Mouse (Mus musculus) myocyte (in vitro differentiated cells): ENCODE results near the gene Eppin.

Experiments
- E2F4 ChIP-seq: IDR thresholded peaks from one replicate; pipeline ENCODE4 v1.6.1; 2011; ENCODE audit warnings: mild to moderate bottlenecking, control low read depth, moderate library complexity; ENCODE audit not compliant: insufficient read depth
- MAX ChIP-seq: IDR thresholded peaks from one replicate; pipeline ENCODE4 v1.6.1; 2011; ENCODE audit warnings: low read depth, mild to moderate bottlenecking, control low read depth
- MYOD1 ChIP-seq, 3 experiments: IDR thresholded peaks; one replicate each; pipeline ENCODE4 v1.6.1; 2011; ENCODE audit warnings: control low read depth in 2 of 3, low read depth in 2 of 3, mild to moderate bottlenecking in 2 of 3, moderate library complexity in 1 of 3; ENCODE audit not compliant: insufficient read length in 2 of 3, control insufficient read depth in 1 of 3
- MYOG ChIP-seq, 3 experiments: IDR thresholded peaks; one replicate each; pipeline ENCODE4 v1.6.1; 2011; ENCODE audit warnings: control low read depth in 2 of 3, low read depth in 2 of 3, mild to moderate bottlenecking in 2 of 3; ENCODE audit not compliant: insufficient read length in 2 of 3, control insufficient read depth in 1 of 3, insufficient read depth in 1 of 3
- POLR2A ChIP-seq: IDR thresholded peaks from one replicate; pipeline ENCODE4 v1.6.1; 2011; ENCODE audit warnings: low read depth, mild to moderate bottlenecking, control low read depth, moderate library complexity; ENCODE audit not compliant: insufficient read length
- POLR2AphosphoS2 ChIP-seq: IDR thresholded peaks from one replicate; pipeline ENCODE4 v1.6.1; 2011; ENCODE audit warnings: low read depth, control low read depth; ENCODE audit not compliant: insufficient read length
- REST ChIP-seq: IDR thresholded peaks from one replicate; pipeline ENCODE4 v1.6.1; 2011; ENCODE audit warnings: mild to moderate bottlenecking, control low read depth, moderate library complexity; ENCODE audit not compliant: insufficient read depth, insufficient read length
- SRF ChIP-seq: IDR thresholded peaks from one replicate; pipeline ENCODE4 v1.6.1; 2011; ENCODE audit warnings: low read depth; ENCODE audit not compliant: control insufficient read depth, insufficient read length
- TCF12 ChIP-seq: IDR thresholded peaks from one replicate; pipeline ENCODE4 v1.6.1; 2011; ENCODE audit warnings: mild to moderate bottlenecking, control low read depth; ENCODE audit not compliant: poor library complexity, insufficient read depth, severe bottlenecking
- TCF3 ChIP-seq: IDR thresholded peaks from one replicate; pipeline ENCODE4 v1.6.1; 2011; ENCODE audit warnings: low read depth, control low read depth; ENCODE audit not compliant: insufficient read length
- USF1 ChIP-seq: IDR thresholded peaks from one replicate; pipeline ENCODE4 v1.6.1; 2011; ENCODE audit warnings: low read depth, mild to moderate bottlenecking, control low read depth, moderate library complexity

DNA sequence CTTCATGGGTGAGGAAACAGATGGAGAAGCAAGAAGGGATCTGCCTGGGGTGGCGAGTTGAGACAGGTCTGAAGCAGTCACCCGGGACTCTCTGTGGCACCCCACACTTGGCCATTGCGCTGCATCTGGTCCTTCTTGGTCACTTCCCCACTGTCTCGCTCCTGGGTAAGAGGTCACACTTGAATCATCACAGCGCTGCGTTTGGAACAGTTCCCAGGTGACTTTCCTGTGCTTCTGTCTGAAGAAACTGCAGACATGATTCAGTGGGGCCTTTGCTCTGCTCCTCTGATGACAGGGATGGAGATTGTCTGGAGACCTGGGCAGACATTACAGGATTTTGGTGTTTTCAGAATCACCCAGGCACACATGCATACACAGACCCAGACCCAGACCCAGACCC, 15.4 kb upstream of the Eppin start:
- TF ChIP-seq POLR2A (no peak), SRF (no peak), MYOG (IDR thresholded peaks at IDR 0.05; ENCODE audit: control insufficient read depth in 1 of 3, insufficient read depth in 1 of 3, insufficient read length in 2 of 3, low read depth in 2 of 3) (no peak), TCF3 (no peak), MYOD1 (IDR thresholded peaks at IDR 0.05; ENCODE audit: control insufficient read depth in 1 of 3, insufficient read length in 2 of 3, low read depth in 2 of 3) (no peak), USF1 (no peak), REST (no peak), E2F4 (no peak), MAX (no peak), POLR2AphosphoS2 (no peak), TCF12 (no peak)
